Mouse (Mus musculus) stomach, postnatal 0 days (tissue): Measurements from ENCODE around the gene Lyrm4.

Experiments
- CTCF ChIP-seq: IDR thresholded peaks from 2 replicates; pipeline ENCODE4 v1.5.1; 2016; ENCODE audit warnings: antibody characterized with exemption, low read depth, mild to moderate bottlenecking, moderate library complexity
- EP300 ChIP-seq: optimal IDR thresholded peaks from 2 replicates; pipeline ENCODE3; 2016; ENCODE audit warnings: antibody characterized with exemption

GRCm38 (mm10) chr13:36081591-36081990 is 35.7 kb downstream of the Lyrm4 start:
- TF ChIP-seq EP300: no peak
- no peak for TF ChIP-seq CTCF
